15 mouse cellular contexts compared by ENCODE assay signal in genomic region chr10:21369586-21369985, GRCm38 (mm10).
DNase-seq lines count a peak whose midpoint lies in the region.
"Had no signal": no experiment of that assay in that cellular context is flagged by ENCODE, and none has a peak within 500 bp of the region (broad histone marks: within the 10 kb centered on the region; RNA-seq: fewer than 3 reads in every experiment).

No protein-coding gene starts in this region.

- peak; percentile 29 for DNase-seq in kidney, adult 11 months
- DNase-seq in kidney, postnatal 10 days: no peak
- DNase-seq in kidney, adult 9 months: peak; percentile 74
- no peak for DNase-seq in kidney, adult 18-20 months
- DNase-seq in kidney, postnatal 36 days: peak; percentile 23 to 40
- no peak for DNase-seq in kidney, postnatal 4 days
- DNase-seq: adrenal gland, adult 8-10 months; adrenal gland, postnatal 14 days; adrenal gland, postnatal 36 days; B cell, adult 2 months; cerebellum, adult 11-12 months; cerebellum, adult 2 months; cerebellum, adult 9-10 months; cerebellum, postnatal 10 days; cerebellum, postnatal 25 days had no signal

Comparison
In these comparisons a context has a peak if more than half of its experiments do, and no peak if none do; other contexts are left out.
1. DNase-seq: peak in kidney, adult 11 months (single experiment), kidney, adult 9 months (single experiment) and kidney, postnatal 36 days (2 of 2); none in kidney, postnatal 10 days (single experiment), kidney, adult 18-20 months (single experiment) and kidney, postnatal 4 days (0 of 2).